Mouse (Mus musculus): ENCODE measurements around the gene Sec61a1. TPM values are rescaled to one million over a fixed set of nuclear protein-coding genes. Genes with fewer than 3 reads are reported as not detected.

Gene Sec61a1
- total and polyA plus RNA-seq, 3 experiments, result 111 to 277 (median 161) TPM

- H3K9ac ChIP-seq (ENCODE audit: control insufficient read depth, low read depth, low read length, poor library complexity, severe bottlenecking), result no peak overlapping the region
- TF ChIP-seq E2F4 (IDR thresholded peaks at IDR 0.05; ENCODE audit: borderline replicate concordance, low read depth, low read length) (no peak), CTCF (IDR thresholded peaks at IDR 0.05 in 2 of 3, conservative IDR thresholded peaks at IDR 0.05 in 1 of 3; ENCODE audit: control insufficient read depth in 1 of 3, insufficient read depth in 1 of 3, low read depth in 2 of 3, low read length in 3 of 3, poor library complexity in 1 of 3, severe bottlenecking in 1 of 3) (0 out of 6 replicates have a peak, but pooled peaks of 1 of the 3 experiments have one; percentile 7)
- DNase-seq (ENCODE audit: low read depth, low spot score), result no peak
- H3K4me1 ChIP-seq (ENCODE audit: control insufficient read depth in 1 of 2, insufficient read depth in 2 of 2, low read length in 2 of 2), result no peaks in the 10 kb centered on the region
- no peak overlapping the region for H3K27ac ChIP-seq (ENCODE audit: control insufficient read depth, low read depth, low read length)
- H3K4me3 ChIP-seq (ENCODE audit: control insufficient read depth in 1 of 2, insufficient read depth in 1 of 2, low read depth in 2 of 2, low read length in 2 of 2), result no peak overlapping the region
- H3K36me3 ChIP-seq (ENCODE audit: control insufficient read depth in 1 of 2, insufficient read depth in 2 of 2, low read length in 2 of 2), result no peaks in the 10 kb centered on the region
- H3K27me3 ChIP-seq (ENCODE audit: control insufficient read depth in 1 of 2, insufficient read depth in 2 of 2, low read length in 2 of 2), result peaks cover 21 to 37% of the 10 kb centered on the region in 2 experiments
- H3K79me2 ChIP-seq (ENCODE audit: control insufficient read depth, insufficient read depth, low read length, poor library complexity), result no peaks in the 10 kb centered on the region
- H3K9me3 ChIP-seq (replicated peaks; ENCODE audit: insufficient read depth, low read length), result no peaks in the 10 kb centered on the region
Measured at GRCm38 (mm10) chr6:88559688-88560087, 41.0 kb upstream of the Sec61a1 start.

- TF ChIP-seq SIN3A (IDR thresholded peaks at IDR 0.05; ENCODE audit: low read length) (no peak), RAD21 (IDR thresholded peaks at IDR 0.05; ENCODE audit: low read depth, low read length) (peak; percentile 5; the same call in 1 of the 2 replicates), CTCF (IDR thresholded peaks at IDR 0.05 in 2 of 3, conservative IDR thresholded peaks at IDR 0.05 in 1 of 3; ENCODE audit: control insufficient read depth in 1 of 3, insufficient read depth in 1 of 3, low read depth in 2 of 3, low read length in 3 of 3, poor library complexity in 1 of 3, severe bottlenecking in 1 of 3) (peak in 1 of 3 experiments; percentile 8; a peak in 1 of 6 replicates), TCF12 (IDR thresholded peaks at IDR 0.05; ENCODE audit: low read depth, low read length) (no peak)
- Histone ChIP-seq H3K9me3 (replicated peaks; ENCODE audit: insufficient read depth, low read length) (no peaks in the 10 kb centered on the region), H3K79me2 (ENCODE audit: control insufficient read depth, insufficient read depth, low read length, poor library complexity) (no peaks in the 10 kb centered on the region), H3K27me3 (ENCODE audit: control insufficient read depth in 1 of 2, insufficient read depth in 2 of 2, low read length in 2 of 2) (peaks cover 16 to 32% of the 10 kb centered on the region in 2 experiments), H3K4me3 (ENCODE audit: control insufficient read depth in 1 of 2, insufficient read depth in 1 of 2, low read depth in 2 of 2, low read length in 2 of 2) (no peak overlapping the region), H3K36me3 (ENCODE audit: control insufficient read depth in 1 of 2, insufficient read depth in 2 of 2, low read length in 2 of 2) (no peaks in the 10 kb centered on the region), H3K4me1 (ENCODE audit: control insufficient read depth in 1 of 2, insufficient read depth in 2 of 2, low read length in 2 of 2) (no peaks in the 10 kb centered on the region), H3K9ac (ENCODE audit: control insufficient read depth, low read depth, low read length, poor library complexity, severe bottlenecking) (no peak overlapping the region), H3K27ac (ENCODE audit: control insufficient read depth, low read depth, low read length) (no peak overlapping the region)
- DNase-seq (ENCODE audit: low read depth, low spot score), result no peak
Measured at GRCm38 (mm10) chr6:88558076-88558475, 39.4 kb upstream of the Sec61a1 start.

- Histone ChIP-seq H3K27me3 (ENCODE audit: control insufficient read depth in 1 of 2, insufficient read depth in 2 of 2, low read length in 2 of 2) (peaks cover 16 to 35% of the 10 kb centered on the region in 2 experiments), H3K9ac (ENCODE audit: control insufficient read depth, low read depth, low read length, poor library complexity, severe bottlenecking) (no peak overlapping the region), H3K4me3 (ENCODE audit: control insufficient read depth in 1 of 2, insufficient read depth in 1 of 2, low read depth in 2 of 2, low read length in 2 of 2) (no peak overlapping the region), H3K27ac (ENCODE audit: control insufficient read depth, low read depth, low read length) (no peak overlapping the region), H3K9me3 (replicated peaks; ENCODE audit: insufficient read depth, low read length) (no peaks in the 10 kb centered on the region), H3K4me1 (ENCODE audit: control insufficient read depth in 1 of 2, insufficient read depth in 2 of 2, low read length in 2 of 2) (no peaks in the 10 kb centered on the region), H3K79me2 (ENCODE audit: control insufficient read depth, insufficient read depth, low read length, poor library complexity) (no peaks in the 10 kb centered on the region), H3K36me3 (ENCODE audit: control insufficient read depth in 1 of 2, insufficient read depth in 2 of 2, low read length in 2 of 2) (no peaks in the 10 kb centered on the region)
- no peak for TF ChIP-seq USF1 (IDR thresholded peaks at IDR 0.05; ENCODE audit: low read depth, low read length)
- TF ChIP-seq SIN3A (IDR thresholded peaks at IDR 0.05; ENCODE audit: low read length), result no peak
- no peak for TF ChIP-seq JUND (IDR thresholded peaks at IDR 0.05; ENCODE audit: low read depth, low read length)
- TF ChIP-seq USF2 (IDR thresholded peaks at IDR 0.05; ENCODE audit: borderline replicate concordance in 1 of 2, insufficient read depth in 1 of 2, low read depth in 1 of 2, low read length in 2 of 2), result no peak
- no peak for TF ChIP-seq MAFK (IDR thresholded peaks at IDR 0.05; ENCODE audit: borderline replicate concordance, low read depth, low read length)
- TF ChIP-seq NRF1 (IDR thresholded peaks at IDR 0.05; ENCODE audit: insufficient read depth, low read depth, low read length, poor library complexity, severe bottlenecking), result no peak
- no peak for TF ChIP-seq TAL1 (IDR thresholded peaks at IDR 0.05; ENCODE audit: low read length)
- no peak for TF ChIP-seq MYB (IDR thresholded peaks at IDR 0.05; ENCODE audit: low read depth, low read length)
- TF ChIP-seq NELFE (IDR thresholded peaks at IDR 0.05; ENCODE audit: low read depth, low read length), result no peak
- peak; percentile 26 for DNase-seq (ENCODE audit: low read depth, low spot score)
Measured at GRCm38 (mm10) chr6:88557548-88557947, 38.8 kb upstream of the Sec61a1 start.
